Mouse (Mus musculus) stomach, embryonic 16.5 days (tissue): ENCODE measurements around the gene Unc5b. TPM values are rescaled to one million over a fixed set of nuclear protein-coding genes. Genes with fewer than 3 reads are reported as not detected.

ENCODE experiments used
- ATAC-seq: fragments of 200-750 bp; cut with Nextera tagmentation; 2 replicates; pipeline ENCODE4 v1.8.0; 2017; ENCODE audit warnings: moderate number of reproducible peaks, moderate TSS enrichment; ENCODE audit not compliant: insufficient read depth, low FRiP score
- H3K27ac ChIP-seq: fragments of 300-500 bp; sonication (generic); 2 replicates; pipeline ENCODE4 v1.5.1; 2014; ENCODE audit warnings: low read length
- H3K27me3 ChIP-seq: fragments of 300-500 bp; sonication (generic); 2 replicates; pipeline ENCODE4 v1.6.1; 2014; ENCODE audit warnings: low read length, control low read depth, mixed read lengths; ENCODE audit not compliant: control insufficient read depth, insufficient read depth
- H3K36me3 ChIP-seq: fragments of 300-500 bp; sonication (generic); 2 replicates; pipeline ENCODE4 v1.6.1; 2014; ENCODE audit warnings: low read length; ENCODE audit not compliant: control insufficient read depth, insufficient read depth
- H3K4me1 ChIP-seq: fragments of 300-500 bp; sonication (generic); 2 replicates; pipeline ENCODE4 v1.6.1; 2014; ENCODE audit warnings: low read length, control low read depth, mixed read lengths; ENCODE audit not compliant: control insufficient read depth, insufficient read depth
- H3K4me2 ChIP-seq: fragments of 300-500 bp; sonication (generic); 2 replicates; pipeline ENCODE4 v1.6.1; 2014; ENCODE audit warnings: low read depth, low read length, mixed read lengths
- H3K4me3 ChIP-seq: fragments of 300-500 bp; sonication (generic); replicated peaks from 2 replicates; pipeline ENCODE4 v1.5.1; 2014; ENCODE audit warnings: mild to moderate bottlenecking, low read length
- H3K9ac ChIP-seq: fragments of 300-500 bp; sonication (generic); 2 replicates; pipeline ENCODE4 v1.6.1; 2014; ENCODE audit warnings: low read length
- H3K9me3 ChIP-seq: fragments of 300-500 bp; sonication (generic); replicated peaks from 2 replicates; pipeline ENCODE4 v1.6.1; 2016; ENCODE audit warnings: low read length, control low read depth; ENCODE audit not compliant: control insufficient read depth
- WGBS: fragments of 180-500 bp; shearing (Covaris S2); extraction: QIAGEN DNeasy Blood & Tissue Kit; methylation state at CpG from one replicate; pipeline ENCODE4 v1.1.7; 2014; 5-methylcytosine and 5-hydroxymethylcytosine counted together
- polyA plus RNA-seq: library from polyadenylated mRNA; unstranded; fragments of >200 nt; fragmentation: Nextera tagmentation; extraction: Ambion mirVana; gene quantifications from 2 replicates; pipeline ENCODE4 v1.2.1, GENCODE M21; 2015

The Unc5b gene
- polyA plus RNA-seq, 1 experiment from 2014 or later = 3.7 TPM

GRCm38 (mm10) chr10:60756146-60756545, 75.2 kb downstream of the Unc5b start:
- no peak for ATAC-seq
- Histone ChIP-seq H3K27ac (no peak overlapping the region), H3K4me3 (no peak overlapping the region), H3K4me2 (no peak overlapping the region), H3K9me3 (no peaks in the 10 kb centered on the region; the same call in 1 of the 2 replicates), H3K9ac (no peak overlapping the region), H3K36me3 (no peaks in the 10 kb centered on the region), H3K27me3 (no peaks in the 10 kb centered on the region), H3K4me1 (no peaks in the 10 kb centered on the region)

- WGBS = 74% methylated on average over 8 of the region's 8 CpGs
- no peaks in the 10 kb centered on the region for H3K4me1 ChIP-seq
- H3K27ac ChIP-seq = no peak overlapping the region
- H3K9ac ChIP-seq = no peak overlapping the region
- H3K27me3 ChIP-seq = no peaks in the 10 kb centered on the region
- H3K9me3 ChIP-seq = no peaks in the 10 kb centered on the region; the same call in 1 of the 2 replicates
- H3K4me2 ChIP-seq = no peak overlapping the region
- ATAC-seq = no peak
- no peak overlapping the region for H3K4me3 ChIP-seq
- H3K36me3 ChIP-seq = no peaks in the 10 kb centered on the region
Observed at GRCm38 (mm10) chr10:60753941-60754340, 77.4 kb downstream of the Unc5b start.

DNA sequence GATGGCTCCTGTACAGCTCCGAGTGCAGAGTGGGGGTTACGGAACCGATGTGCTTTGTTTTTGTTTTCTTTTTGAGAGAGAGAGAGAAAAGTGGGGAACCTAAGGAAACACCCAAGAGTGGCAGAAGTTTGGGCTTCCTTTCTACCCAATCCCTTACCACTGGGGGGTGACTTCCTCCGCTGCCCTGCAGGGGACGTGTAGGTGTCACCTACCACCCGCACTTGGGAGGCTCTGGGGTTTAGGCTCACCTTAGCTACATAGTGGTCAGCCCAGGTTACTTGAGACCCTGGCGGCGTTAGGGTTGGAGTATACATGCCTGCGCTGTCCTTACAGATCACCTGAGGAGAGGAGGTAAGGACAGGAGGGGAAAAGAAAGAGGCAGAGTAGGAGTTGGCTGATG, 78.1 kb downstream of the Unc5b start:
- Histone ChIP-seq H3K27me3 (no peaks in the 10 kb centered on the region), H3K4me1 (no peaks in the 10 kb centered on the region), H3K4me2 (peak overlapping the region; percentile 72; the same call in 1 of the 2 replicates), H3K9me3 (no peaks in the 10 kb centered on the region; the same call in 1 of the 2 replicates), H3K27ac (no peak overlapping the region), H3K9ac (peak overlapping the region; percentile 72), H3K36me3 (no peaks in the 10 kb centered on the region), H3K4me3 (no peak overlapping the region)
- WGBS = 73% methylated on average over 9 of the region's 9 CpGs
- ATAC-seq = no peak

GRCm38 (mm10) chr10:60752040-60753020, 79.1 kb downstream of the Unc5b start, which contains the start of gene Slc29a3:
Gene Slc29a3 (minus strand): TSS chr10:60752794.
- no peaks in the 10 kb centered on the region for H3K36me3 ChIP-seq
- peak within 1 kb of the TSS; percentile 81 for H3K9ac ChIP-seq
- peak; percentile 96 for ATAC-seq
- WGBS = 9% methylated on average over 41 of the region's 41 CpGs
- no peaks in the 10 kb centered on the region for H3K4me1 ChIP-seq
- H3K27me3 ChIP-seq = no peaks in the 10 kb centered on the region
- no peaks in the 10 kb centered on the region; the same call in 1 of the 2 replicates for H3K9me3 ChIP-seq
- peak within 1 kb of the TSS; percentile 72 for H3K4me2 ChIP-seq
- H3K27ac ChIP-seq = peak within 1 kb of the TSS; percentile 30; the same call in 1 of the 2 replicates
- H3K4me3 ChIP-seq = peak within 1 kb of the TSS; percentile 70

DNA sequence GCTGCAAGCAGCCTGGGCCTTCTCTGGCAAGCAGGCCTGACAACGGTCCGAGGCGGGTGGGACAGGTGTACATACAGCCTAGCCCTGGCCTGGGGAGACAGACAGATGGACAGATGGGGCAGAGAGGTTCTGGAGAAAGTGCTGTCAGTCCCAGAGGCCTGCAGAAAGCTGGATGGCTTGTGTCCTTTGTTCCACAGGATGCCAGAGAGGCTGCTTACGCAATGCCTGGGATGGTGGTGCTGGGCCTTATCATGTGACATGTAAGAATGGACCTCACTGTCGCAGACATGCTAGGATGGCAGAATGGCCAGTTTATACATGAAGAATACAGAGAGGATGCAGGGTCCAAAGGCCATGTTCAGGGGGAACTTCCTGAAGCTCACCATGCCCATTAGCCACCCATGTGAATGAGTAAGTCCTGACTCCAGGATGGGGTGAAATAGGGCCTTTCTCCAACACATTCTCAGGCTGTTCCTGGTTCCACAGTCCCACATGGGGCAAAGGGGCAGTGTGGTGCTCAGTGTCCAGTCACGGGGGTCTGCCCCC, 83.6 kb downstream of the Unc5b start:
- Histone ChIP-seq H3K4me3 (no peak overlapping the region), H3K4me1 (no peaks in the 10 kb centered on the region), H3K36me3 (no peaks in the 10 kb centered on the region), H3K27ac (no peak overlapping the region), H3K9ac (peak overlapping the region; percentile 18; the same call in 1 of the 2 replicates), H3K4me2 (no peak overlapping the region), H3K9me3 (no peaks in the 10 kb centered on the region), H3K27me3 (no peaks in the 10 kb centered on the region)
- WGBS = 87% methylated on average over 6 of the region's 6 CpGs
- no peak for ATAC-seq

- Histone ChIP-seq H3K9me3 (no peaks in the 10 kb centered on the region), H3K4me1 (no peaks in the 10 kb centered on the region), H3K27me3 (no peaks in the 10 kb centered on the region), H3K4me3 (no peak overlapping the region), H3K9ac (no peak overlapping the region), H3K4me2 (no peak overlapping the region), H3K27ac (no peak overlapping the region), H3K36me3 (0 out of 2 replicates have a peak, but pooled peaks cover 4% of the 10 kb centered on the region)
- WGBS = 79% methylated on average over 2 of the region's 2 CpGs
- ATAC-seq = no peak
Observed at GRCm38 (mm10) chr10:60746512-60746911, 84.9 kb downstream of the Unc5b start.

DNA sequence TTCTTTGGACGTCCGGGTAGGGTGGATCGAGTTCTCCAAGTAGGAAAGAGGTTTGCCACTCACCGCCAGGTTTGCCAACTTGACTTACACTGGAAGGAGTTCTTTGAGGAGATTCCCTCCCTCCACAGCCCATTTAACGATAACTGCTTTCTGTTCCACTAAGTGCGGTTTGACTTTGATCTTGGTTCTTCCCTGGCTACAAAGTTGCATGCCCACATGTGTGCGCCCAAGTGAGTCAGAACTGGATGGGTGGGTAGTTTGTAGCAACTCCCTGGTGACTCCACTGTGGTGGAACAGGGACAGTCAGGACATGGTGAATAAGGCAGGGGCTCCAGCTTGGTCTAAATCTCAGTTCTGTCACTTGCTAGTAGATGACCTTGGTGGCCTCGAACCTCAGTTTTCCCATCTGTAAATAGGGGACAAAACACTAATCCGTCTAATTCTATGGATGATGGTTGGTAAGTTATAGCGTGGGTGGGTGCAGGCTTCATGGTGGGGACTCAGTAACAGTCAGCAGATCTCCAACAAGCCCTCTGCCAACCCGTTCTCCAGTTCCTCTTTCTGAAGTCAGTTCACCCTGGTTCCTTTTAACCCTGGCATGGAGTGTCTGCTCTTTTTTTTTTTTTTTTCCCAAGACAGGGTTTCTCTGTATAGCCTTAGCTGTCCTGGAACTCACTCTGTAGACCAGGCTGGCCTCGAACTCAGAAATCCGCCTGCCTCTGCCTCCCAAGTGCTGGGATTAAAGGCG, 86.7 kb downstream of the Unc5b start:
- Histone ChIP-seq H3K4me2 (no peak overlapping the region), H3K27ac (no peak overlapping the region), H3K4me3 (no peak overlapping the region), H3K9ac (no peak overlapping the region), H3K27me3 (no peaks in the 10 kb centered on the region), H3K36me3 (0 out of 2 replicates have a peak, but pooled peaks cover 4% of the 10 kb centered on the region), H3K9me3 (no peaks in the 10 kb centered on the region), H3K4me1 (no peaks in the 10 kb centered on the region)
- 92% methylated on average over 14 of the region's 14 CpGs for WGBS
- no peak for ATAC-seq

GRCm38 (mm10) chr10:60743681-60744080, 87.7 kb downstream of the Unc5b start:
- no peak overlapping the region for H3K4me3 ChIP-seq
- no peaks in the 10 kb centered on the region for H3K9me3 ChIP-seq
- no peak for ATAC-seq
- no peak overlapping the region for H3K27ac ChIP-seq
- 0 out of 2 replicates have a peak, but pooled peaks cover 4% of the 10 kb centered on the region for H3K36me3 ChIP-seq
- H3K9ac ChIP-seq = no peak overlapping the region
- H3K4me2 ChIP-seq = no peak overlapping the region
- no peaks in the 10 kb centered on the region for H3K4me1 ChIP-seq
- WGBS = 64% methylated on average over 9 of the region's 9 CpGs
- no peaks in the 10 kb centered on the region for H3K27me3 ChIP-seq
